Mouse (Mus musculus) bone marrow, adult 2 months (tissue): Measurements from ENCODE around the gene Mrpl37. TPM values are rescaled to one million over a fixed set of nuclear protein-coding genes. Genes with fewer than 3 reads are reported as not detected.

Experiments used
- H3K27ac ChIP-seq: fragments of 200-500 bp; 2 replicates; pipeline ENCODE4 v1.5.1; 2012; ENCODE audit warnings: low read depth, mild to moderate bottlenecking, control low read depth, inconsistent platforms, low read length; ENCODE audit not compliant: control insufficient read depth, poor library complexity, insufficient read depth
- H3K4me1 ChIP-seq: fragments of 200-500 bp; 2 replicates; pipeline ENCODE4 v1.6.1; 2011; ENCODE audit warnings: low read length; ENCODE audit not compliant: control insufficient read depth, insufficient read depth
- H3K4me3 ChIP-seq: fragments of 200-500 bp; replicated peaks from 2 replicates; pipeline ENCODE3; 2011; ENCODE audit warnings: mild to moderate bottlenecking, low read depth, low read length, control low read depth; ENCODE audit not compliant: control insufficient read depth
- CTCF ChIP-seq: fragments of 200-500 bp; IDR thresholded peaks from 2 replicates; pipeline ENCODE4 v1.5.1; 2011; ENCODE audit warnings: low read length, control low read depth; ENCODE audit not compliant: control insufficient read depth, insufficient read depth
- POLR2A ChIP-seq: fragments of 200-500 bp; IDR thresholded peaks from 2 replicates; pipeline ENCODE4 v1.6.1; 2011; ENCODE audit warnings: low read depth, mild to moderate bottlenecking, control low read depth, low read length, borderline replicate concordance; ENCODE audit not compliant: control insufficient read depth
- WGBS: fragments of 180-500 bp; shearing (Covaris S2); methylation state at CpG from one replicate; pipeline ENCODE4 v1.1.7; 2018; 5-methylcytosine and 5-hydroxymethylcytosine counted together
- polyA plus RNA-seq: library from polyadenylated mRNA; stranded (reverse); fragments of >200 nt; gene quantifications from 2 replicates; pipeline ENCODE4 v1.2.4, GENCODE M21; 2011; ENCODE audit warnings: low replicate concordance; ENCODE audit not compliant: missing spikeins, insufficient read depth, insufficient read length

The Mrpl37 gene
- polyA plus RNA-seq, 1 experiment = 40.1 TPM

DNA sequence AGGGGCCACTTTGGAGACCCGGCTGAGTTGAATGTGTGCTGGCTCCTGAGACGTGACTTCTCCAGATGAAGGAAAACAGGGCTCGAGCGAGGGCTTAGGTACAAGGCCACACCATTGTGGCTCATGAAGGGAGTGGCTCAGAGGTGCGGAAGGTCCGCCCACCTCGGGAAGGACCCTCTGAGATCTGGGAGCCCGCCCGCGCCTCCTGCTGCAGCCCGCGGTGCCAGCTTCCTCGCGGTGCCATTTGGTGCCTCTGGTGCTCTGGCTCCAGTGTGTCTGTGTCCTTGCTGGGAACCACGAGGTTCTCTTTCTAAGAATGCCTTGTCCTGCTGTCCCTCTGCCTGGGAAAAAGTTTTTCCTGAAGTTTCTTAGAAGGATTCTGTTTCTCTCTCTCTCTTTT, 31.2 kb upstream of the Mrpl37 start:
- Histone ChIP-seq H3K4me1 (no peaks in the 10 kb centered on the region; the same call in 1 of the 2 replicates), H3K27ac (no peak overlapping the region), H3K4me3 (no peak overlapping the region)
- TF ChIP-seq POLR2A (no peak), CTCF (no peak)
- 74% methylated on average over 15 of the region's 15 CpGs for WGBS

DNA sequence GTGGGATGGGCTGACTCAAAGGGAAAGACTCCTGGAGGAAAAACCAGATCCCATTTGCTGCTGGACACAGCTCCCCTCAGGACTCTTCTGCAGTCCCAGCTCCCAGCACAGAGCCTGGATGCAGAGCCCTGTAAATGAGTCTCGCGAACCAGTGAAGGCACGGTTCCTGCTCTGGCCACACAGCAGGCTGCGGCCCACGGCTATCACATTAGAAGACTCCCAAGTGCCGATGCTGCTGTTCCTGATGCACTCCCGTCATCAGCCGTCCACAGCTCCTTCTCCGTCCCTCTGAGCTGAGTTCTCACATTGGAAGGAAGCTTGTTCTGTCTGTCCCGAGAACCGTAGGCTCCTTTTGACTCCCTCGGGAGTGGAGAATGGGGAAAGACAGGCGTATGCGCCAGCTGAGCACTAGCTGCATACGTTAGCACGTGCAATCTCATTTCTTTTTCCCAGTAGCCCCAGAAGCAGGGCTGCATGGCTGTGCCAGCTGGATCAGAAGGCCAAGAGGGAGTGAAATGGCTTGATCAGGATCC, 30.2 kb upstream of the Mrpl37 start, which contains the start of gene Cdcp2:
TSS of gene Cdcp2 (plus strand) at position 51 of the 533 bp plus-strand sequence.
- TF ChIP-seq CTCF (no peak), POLR2A (no peak)
- H3K4me3 ChIP-seq = no peak within 1 kb of the TSS
- 89% methylated on average over 16 of the region's 16 CpGs for WGBS
- no peak within 1 kb of the TSS for H3K27ac ChIP-seq
- H3K4me1 ChIP-seq = no peaks in the 10 kb centered on the region; the same call in 1 of the 2 replicates

DNA sequence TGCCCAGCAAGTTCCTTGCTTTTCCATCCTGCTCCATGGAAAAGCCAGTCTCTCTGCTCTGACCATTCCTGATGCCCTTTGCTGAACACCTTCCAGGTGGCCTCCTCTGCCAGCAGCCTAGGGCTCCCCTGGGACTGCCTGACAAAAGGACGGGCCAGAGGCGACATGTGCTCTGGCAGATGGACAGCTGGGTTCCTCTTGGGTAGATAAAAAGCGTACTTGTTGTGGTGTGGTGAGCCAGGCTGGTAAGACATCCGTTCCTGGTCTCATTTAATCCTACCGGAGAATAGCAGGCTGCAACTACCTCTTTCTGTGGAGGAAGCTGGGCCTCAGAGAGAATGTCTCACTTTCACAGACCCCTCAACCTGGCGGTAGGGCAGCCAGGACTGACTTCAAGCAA, 29.4 kb upstream of the Mrpl37 start:
- no peak overlapping the region for H3K27ac ChIP-seq
- H3K4me1 ChIP-seq = no peaks in the 10 kb centered on the region; the same call in 1 of the 2 replicates
- H3K4me3 ChIP-seq = no peak overlapping the region
- under 1% methylated on average over 6 of the region's 6 CpGs for WGBS
- TF ChIP-seq POLR2A (no peak), CTCF (no peak)

DNA sequence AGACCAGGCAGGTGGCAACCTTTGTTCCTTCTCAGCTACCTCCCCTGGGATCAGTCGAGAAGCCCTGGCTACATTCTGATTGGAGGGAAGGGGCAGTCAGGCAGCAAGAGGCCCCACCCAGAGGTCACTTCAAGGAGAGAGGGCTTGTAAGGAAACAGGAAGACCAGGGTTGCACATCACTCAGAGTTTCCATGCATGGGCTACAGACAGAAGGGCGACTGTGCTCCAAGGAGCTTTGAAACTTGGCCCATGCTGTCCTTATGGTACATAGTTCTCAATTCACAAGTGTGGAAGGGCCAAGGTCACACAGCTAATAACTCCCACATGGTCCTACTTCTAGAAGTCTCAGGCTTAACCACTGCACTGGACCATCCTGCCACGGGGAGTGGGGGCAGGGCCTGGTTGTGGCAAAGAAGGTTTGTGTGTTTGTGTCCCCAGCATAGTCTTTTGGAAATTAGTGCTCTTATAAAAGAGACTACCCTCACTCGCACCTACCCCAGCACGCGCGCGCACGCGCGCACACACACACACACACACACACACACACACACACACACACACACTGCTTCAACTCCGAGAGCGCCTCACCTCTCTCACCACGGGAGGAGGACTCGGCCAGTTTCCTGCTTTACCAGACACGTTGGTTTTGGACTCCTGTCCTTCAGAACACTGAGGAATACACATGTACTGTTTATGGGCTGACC, 28.0 kb upstream of the Mrpl37 start:
- TF ChIP-seq POLR2A (no peak), CTCF (no peak)
- Histone ChIP-seq H3K4me1 (no peaks in the 10 kb centered on the region; the same call in 1 of the 2 replicates), H3K4me3 (no peak overlapping the region), H3K27ac (no peak overlapping the region)
- WGBS = 67% methylated on average over 16 of the region's 16 CpGs

DNA sequence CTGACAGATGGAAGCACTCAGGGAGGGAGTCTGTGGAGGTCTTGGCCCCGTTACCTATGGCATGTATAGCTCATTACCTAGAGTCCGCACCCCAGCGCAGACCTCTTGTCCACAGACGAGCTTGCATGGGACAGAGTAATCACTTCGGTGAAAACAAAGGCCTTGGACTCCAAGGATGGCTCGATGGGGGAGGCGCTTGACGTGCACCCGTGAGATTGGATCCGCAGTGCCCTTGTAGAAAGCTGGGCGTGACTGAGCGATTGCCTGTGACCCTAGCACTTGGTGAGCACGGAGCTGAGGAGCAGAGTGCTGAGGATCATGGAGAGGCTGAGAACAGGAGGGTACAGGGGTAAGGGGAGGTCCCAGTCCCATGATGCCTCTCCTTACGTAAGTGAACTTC, 25.0 kb upstream of the Mrpl37 start:
- Histone ChIP-seq H3K27ac (no peak overlapping the region), H3K4me3 (no peak overlapping the region), H3K4me1 (no peaks in the 10 kb centered on the region; the same call in 1 of the 2 replicates)
- 84% methylated on average over 14 of the region's 14 CpGs for WGBS
- no peak for TF ChIP-seq CTCF
- TF ChIP-seq POLR2A = no peak

DNA sequence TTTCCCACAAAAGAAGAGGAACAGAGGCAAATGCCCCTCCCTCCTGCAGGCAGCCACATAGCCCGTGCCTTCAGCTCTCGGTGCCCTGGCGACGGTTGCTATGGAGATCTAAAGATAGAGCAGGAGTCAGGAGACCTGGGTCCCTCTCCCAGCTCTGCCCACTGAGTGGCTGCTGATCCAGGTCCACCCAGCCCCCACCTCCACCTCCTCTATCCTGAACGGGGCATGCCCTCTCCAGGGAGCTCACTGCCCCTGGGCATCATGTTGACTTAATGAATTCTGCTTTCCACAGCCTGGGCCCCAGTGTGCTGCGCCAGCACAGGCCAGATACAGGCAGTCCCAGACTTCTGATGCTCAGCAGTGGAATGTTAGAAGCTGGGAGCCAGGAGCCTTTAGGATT, 18.2 kb upstream of the Mrpl37 start:
- Histone ChIP-seq H3K27ac (no peak overlapping the region), H3K4me3 (no peak overlapping the region), H3K4me1 (peaks cover 2% of the 10 kb centered on the region; the same call in 1 of the 2 replicates)
- WGBS = 56% methylated on average over 6 of the region's 6 CpGs
- TF ChIP-seq POLR2A (no peak), CTCF (no peak)

DNA sequence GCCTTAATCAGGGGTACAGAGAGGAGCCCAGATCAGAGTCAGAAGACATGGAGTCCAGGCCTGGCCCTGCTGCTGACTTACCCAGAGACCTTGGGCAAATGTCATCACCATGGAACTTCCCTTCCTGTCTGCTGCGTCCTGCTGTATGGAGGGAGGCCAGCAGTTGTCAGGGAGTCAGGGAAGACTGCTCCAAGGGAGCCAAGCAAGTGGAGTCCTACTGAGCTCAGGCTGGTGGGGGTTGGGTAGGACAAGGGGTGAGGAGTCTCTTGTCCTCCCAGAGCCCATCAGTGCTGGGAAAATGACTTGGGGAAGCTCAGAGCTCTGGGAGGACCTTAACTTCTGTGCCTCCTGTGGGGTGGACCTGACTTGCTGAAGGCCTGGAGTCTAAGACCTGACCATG, 17.7 kb upstream of the Mrpl37 start:
- TF ChIP-seq CTCF = no peak
- no peak for TF ChIP-seq POLR2A
- Histone ChIP-seq H3K4me3 (no peak overlapping the region), H3K4me1 (peaks cover 2% of the 10 kb centered on the region; the same call in 1 of the 2 replicates), H3K27ac (no peak overlapping the region)
- 60% methylated on average over 1 of the region's 1 CpGs for WGBS

DNA sequence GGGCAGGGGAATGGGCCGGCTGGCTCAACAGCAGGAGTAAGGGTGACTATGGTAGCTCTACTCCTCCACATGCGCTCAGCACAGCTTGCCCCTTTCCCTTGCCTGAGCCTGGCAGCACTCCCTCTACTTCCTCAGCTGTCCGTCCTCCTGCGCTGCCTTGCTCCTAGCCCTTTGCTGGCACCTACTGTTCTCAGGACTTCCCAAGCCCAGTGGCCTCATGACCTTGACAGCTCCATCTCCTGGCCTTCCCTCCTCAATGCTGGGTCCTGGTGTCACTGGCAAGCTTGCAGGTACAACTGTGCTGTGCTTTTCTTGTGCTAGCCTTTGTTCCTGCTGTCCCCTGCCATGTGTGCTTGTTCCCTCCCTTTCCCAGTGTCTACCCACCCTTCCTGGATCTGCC, 16.5 kb upstream of the Mrpl37 start:
- H3K4me1 ChIP-seq = peaks cover 2% of the 10 kb centered on the region; the same call in 1 of the 2 replicates
- TF ChIP-seq POLR2A = no peak
- WGBS = 85% methylated on average over 4 of the region's 4 CpGs
- no peak overlapping the region for H3K4me3 ChIP-seq
- H3K27ac ChIP-seq = no peak overlapping the region

DNA sequence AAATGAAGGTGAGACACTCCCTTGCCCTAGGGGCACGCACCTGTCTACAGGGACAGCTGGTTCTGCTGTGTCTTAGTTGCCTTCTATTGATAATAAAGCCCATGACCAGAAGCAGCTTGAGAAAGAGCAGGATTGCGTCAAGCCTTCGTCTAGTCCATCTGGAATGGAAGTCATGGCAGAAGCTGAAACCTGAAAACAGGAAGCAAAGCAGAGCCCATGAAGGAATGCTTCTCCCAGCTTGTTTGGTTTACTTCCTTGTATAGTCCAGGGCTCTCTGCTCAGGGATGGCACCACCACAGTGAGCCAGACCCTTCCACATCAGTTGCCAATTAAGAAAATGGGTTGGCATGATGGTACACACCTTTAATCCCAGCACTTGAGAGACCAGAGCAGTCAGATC, 15.5 kb upstream of the Mrpl37 start:
- Histone ChIP-seq H3K27ac (no peak overlapping the region), H3K4me1 (peaks cover 2% of the 10 kb centered on the region; the same call in 1 of the 2 replicates), H3K4me3 (no peak overlapping the region)
- WGBS = 46% methylated on average over 3 of the region's 3 CpGs
- TF ChIP-seq POLR2A = no peak
- TF ChIP-seq CTCF = no peak
